Mouse (Mus musculus) stomach, embryonic 16.5 days (tissue): ENCODE data around the gene Wfdc2. TPM values are rescaled to one million over a fixed set of nuclear protein-coding genes. Genes with fewer than 3 reads are reported as not detected.

Experiments used
- ATAC-seq: fragments of 200-750 bp; cut with Nextera tagmentation; 2 replicates; pipeline ENCODE4 v1.8.0; 2017; ENCODE audit warnings: moderate number of reproducible peaks, moderate TSS enrichment; ENCODE audit not compliant: insufficient read depth, low FRiP score
- H3K27ac ChIP-seq: fragments of 300-500 bp; sonication (generic); 2 replicates; pipeline ENCODE4 v1.5.1; 2014; ENCODE audit warnings: low read length
- H3K27me3 ChIP-seq: fragments of 300-500 bp; sonication (generic); 2 replicates; pipeline ENCODE4 v1.6.1; 2014; ENCODE audit warnings: low read length, control low read depth, mixed read lengths; ENCODE audit not compliant: control insufficient read depth, insufficient read depth
- H3K36me3 ChIP-seq: fragments of 300-500 bp; sonication (generic); 2 replicates; pipeline ENCODE4 v1.6.1; 2014; ENCODE audit warnings: low read length; ENCODE audit not compliant: control insufficient read depth, insufficient read depth
- H3K4me1 ChIP-seq: fragments of 300-500 bp; sonication (generic); 2 replicates; pipeline ENCODE4 v1.6.1; 2014; ENCODE audit warnings: low read length, control low read depth, mixed read lengths; ENCODE audit not compliant: control insufficient read depth, insufficient read depth
- H3K4me2 ChIP-seq: fragments of 300-500 bp; sonication (generic); 2 replicates; pipeline ENCODE4 v1.6.1; 2014; ENCODE audit warnings: low read depth, low read length, mixed read lengths
- H3K4me3 ChIP-seq: fragments of 300-500 bp; sonication (generic); replicated peaks from 2 replicates; pipeline ENCODE4 v1.5.1; 2014; ENCODE audit warnings: mild to moderate bottlenecking, low read length
- H3K9ac ChIP-seq: fragments of 300-500 bp; sonication (generic); 2 replicates; pipeline ENCODE4 v1.6.1; 2014; ENCODE audit warnings: low read length
- H3K9me3 ChIP-seq: fragments of 300-500 bp; sonication (generic); replicated peaks from 2 replicates; pipeline ENCODE4 v1.6.1; 2016; ENCODE audit warnings: low read length, control low read depth; ENCODE audit not compliant: control insufficient read depth
- WGBS: fragments of 180-500 bp; shearing (Covaris S2); extraction: QIAGEN DNeasy Blood & Tissue Kit; methylation state at CpG from one replicate; pipeline ENCODE4 v1.1.7; 2014; 5-methylcytosine and 5-hydroxymethylcytosine counted together
- polyA plus RNA-seq: library from polyadenylated mRNA; unstranded; fragments of >200 nt; fragmentation: Nextera tagmentation; extraction: Ambion mirVana; gene quantifications from 2 replicates; pipeline ENCODE4 v1.2.1, GENCODE M21; 2015

Wfdc2 gene
- polyA plus RNA-seq: 155 and 197 TPM in 2 replicates

- H3K27me3 ChIP-seq: no peaks in the 10 kb centered on the region
- H3K4me2 ChIP-seq: peak within 1 kb of the TSS; percentile 94
- 13% methylated on average over 24 of the region's 24 CpGs for WGBS
- H3K4me1 ChIP-seq: peaks cover 16% of the 10 kb centered on the region; the same call in 1 of the 2 replicates
- H3K36me3 ChIP-seq: no peaks in the 10 kb centered on the region
- peak within 1 kb of the TSS; percentile 54 for H3K4me3 ChIP-seq
- H3K27ac ChIP-seq: peak within 1 kb of the TSS; percentile 81
- H3K9ac ChIP-seq: peak within 1 kb of the TSS; percentile 80
- ATAC-seq: peak; percentile 35; the same call in 1 of the 2 replicates
- H3K9me3 ChIP-seq: no peaks in the 10 kb centered on the region
Measured at GRCm38 (mm10) chr2:164562391-164563188, at the start of gene Wfdc2. TSS of gene Wfdc2 (plus strand) at chr2:164562413.

- H3K4me2 ChIP-seq: no peak overlapping the region
- H3K27ac ChIP-seq: no peak overlapping the region
- H3K36me3 ChIP-seq: no peaks in the 10 kb centered on the region
- peaks cover 8% of the 10 kb centered on the region; the same call in 1 of the 2 replicates for H3K4me1 ChIP-seq
- no peak for ATAC-seq
- H3K4me3 ChIP-seq: no peak overlapping the region
- no peak overlapping the region for H3K9ac ChIP-seq
- WGBS: 71% methylated on average over 8 of the region's 8 CpGs
- no peaks in the 10 kb centered on the region for H3K27me3 ChIP-seq
- no peaks in the 10 kb centered on the region for H3K9me3 ChIP-seq
Measured at GRCm38 (mm10) chr2:164513389-164513788, 48.8 kb upstream of the Wfdc2 start.

GRCm38 (mm10) chr2:164514916-164515315, 47.3 kb upstream of the Wfdc2 start:
- WGBS: 61% methylated on average over 3 of the region's 3 CpGs
- H3K27ac ChIP-seq: 0 out of 2 replicates have a peak overlapping the region, but pooled peaks have one; percentile 8
- H3K4me1 ChIP-seq: peaks cover 8% of the 10 kb centered on the region
- H3K27me3 ChIP-seq: no peaks in the 10 kb centered on the region
- peak; percentile 48; the same call in 1 of the 2 replicates for ATAC-seq
- no peak overlapping the region for H3K4me2 ChIP-seq
- H3K9ac ChIP-seq: no peak overlapping the region
- H3K4me3 ChIP-seq: no peak overlapping the region
- no peaks in the 10 kb centered on the region for H3K9me3 ChIP-seq
- no peaks in the 10 kb centered on the region for H3K36me3 ChIP-seq

GRCm38 (mm10) chr2:164515897-164516296, 46.3 kb upstream of the Wfdc2 start:
- H3K27ac ChIP-seq: no peak overlapping the region

GRCm38 (mm10) chr2:164516592-164516991, 45.6 kb upstream of the Wfdc2 start:
- H3K4me3 ChIP-seq: no peak overlapping the region
- ATAC-seq: no peak
- WGBS: 80% methylated on average over 11 of the region's 11 CpGs

More at GRCm38 (mm10) chr2:164515897-164516296, 46.3 kb upstream of the Wfdc2 start:
- Histone ChIP-seq H3K27me3 (no peaks in the 10 kb centered on the region), H3K36me3 (no peaks in the 10 kb centered on the region), H3K4me1 (peaks cover 8% of the 10 kb centered on the region), H3K9me3 (no peaks in the 10 kb centered on the region), H3K4me2 (no peak overlapping the region), H3K9ac (no peak overlapping the region), H3K4me3 (no peak overlapping the region)
- WGBS: 74% methylated on average over 9 of the region's 9 CpGs
- no peak for ATAC-seq

GRCm38 (mm10) chr2:164517485-164518221, 44.6 kb upstream of the Wfdc2 start:
- Histone ChIP-seq H3K4me1 (peaks cover 12% of the 10 kb centered on the region), H3K27me3 (no peaks in the 10 kb centered on the region), H3K9me3 (no peaks in the 10 kb centered on the region), H3K4me3 (no peak overlapping the region), H3K27ac (peak overlapping the region; percentile 87), H3K4me2 (no peak overlapping the region), H3K36me3 (no peaks in the 10 kb centered on the region), H3K9ac (no peak overlapping the region)
- ATAC-seq: no peak
- 30% methylated on average over 9 of the region's 10 CpGs for WGBS

More at GRCm38 (mm10) chr2:164516592-164516991, 45.6 kb upstream of the Wfdc2 start:
- peaks cover 8% of the 10 kb centered on the region for H3K4me1 ChIP-seq
- H3K27me3 ChIP-seq: no peaks in the 10 kb centered on the region
- no peak overlapping the region for H3K9ac ChIP-seq
- H3K9me3 ChIP-seq: no peaks in the 10 kb centered on the region
- no peak overlapping the region for H3K27ac ChIP-seq
- no peak overlapping the region for H3K4me2 ChIP-seq
- no peaks in the 10 kb centered on the region for H3K36me3 ChIP-seq

- Histone ChIP-seq H3K27me3 (no peaks in the 10 kb centered on the region), H3K9ac (0 out of 2 replicates have a peak overlapping the region, but pooled peaks have one; percentile 25), H3K4me2 (no peak overlapping the region), H3K4me3 (no peak overlapping the region), H3K36me3 (no peaks in the 10 kb centered on the region), H3K4me1 (peaks cover 12% of the 10 kb centered on the region), H3K27ac (peak overlapping the region; percentile 87), H3K9me3 (no peaks in the 10 kb centered on the region)
- ATAC-seq: peak; percentile 27; the same call in 1 of the 2 replicates
- WGBS: 35% methylated on average over 11 of the region's 11 CpGs
Measured at GRCm38 (mm10) chr2:164518266-164519170, 43.7 kb upstream of the Wfdc2 start.

GRCm38 (mm10) chr2:164519171-164519526, 43.1 kb upstream of the Wfdc2 start:
- Histone ChIP-seq H3K9ac (no peak overlapping the region), H3K9me3 (no peaks in the 10 kb centered on the region), H3K36me3 (no peaks in the 10 kb centered on the region), H3K4me1 (peaks cover 12% of the 10 kb centered on the region), H3K27me3 (no peaks in the 10 kb centered on the region), H3K4me3 (no peak overlapping the region), H3K4me2 (no peak overlapping the region), H3K27ac (peak overlapping the region; percentile 87)
- no peak for ATAC-seq
- WGBS: 61% methylated on average over 6 of the region's 6 CpGs
